Mouse (Mus musculus) erythroid progenitor cell, adult 5-6 weeks (primary cell): ENCODE measurements around the gene Greb1. TPM values are rescaled to one million over a fixed set of nuclear protein-coding genes. Genes with fewer than 3 reads are reported as not detected.
"Not testable (repeated sequence)": the region's sequence is repeated elsewhere in the genome, so short reads cannot be mapped to it uniquely, and the experiment has no call there.

ENCODE experiments used
- ATAC-seq: replicated peaks from 2 replicates; pipeline ENCODE4 v1.8.0; 2016; ENCODE audit warnings: moderate number of reproducible peaks, mild to moderate bottlenecking, moderate TSS enrichment, inconsistent platforms; ENCODE audit not compliant: poor library complexity, low FRiP score, severe bottlenecking
- total RNA-seq, 2 experiments: library from RNA; stranded (forward) in 1 of 2; stranded (reverse) in 1 of 2; fragments of 150-400 nt in 1 of 2; fragments of 186-747, 209-891 nt in 1 of 2; gene quantifications; 2 replicates each; pipeline versions ENCODE4 v1.2.3 to v1.2.4; 2015 to 2017; ENCODE audit warnings: low replicate concordance in 2 of 2

The Greb1 gene
- total RNA-seq, 2 experiments from 2014 or later, result not detected

GRCm38 (mm10) chr12:16723601-16724000, 77.1 kb downstream of the Greb1 start:
- ATAC-seq, result no peak

- ATAC-seq, result no peak; the same call in 1 of the 2 replicates
Observed at GRCm38 (mm10) chr12:16718660-16719315, 81.9 kb downstream of the Greb1 start.

GRCm38 (mm10) chr12:16717653-16718052, 83.0 kb downstream of the Greb1 start:
- no peak for ATAC-seq

- ATAC-seq, result no peak
Observed at GRCm38 (mm10) chr12:16714616-16715015, 86.1 kb downstream of the Greb1 start.

GRCm38 (mm10) chr12:16698691-16699090, 102.0 kb downstream of the Greb1 start:
- no peak for ATAC-seq

- no peak for ATAC-seq
Observed at GRCm38 (mm10) chr12:16696146-16696545, 104.5 kb downstream of the Greb1 start.

GRCm38 (mm10) chr12:16695252-16695651, 105.4 kb downstream of the Greb1 start:
- not testable (repeated sequence) for ATAC-seq

- no peak for ATAC-seq
Observed at GRCm38 (mm10) chr12:16694783-16695182, 105.9 kb downstream of the Greb1 start.

GRCm38 (mm10) chr12:16690631-16691030, 110.1 kb downstream of the Greb1 start:
- no peak for ATAC-seq

- ATAC-seq, result no peak
Observed at GRCm38 (mm10) chr12:16672246-16672645, 128.4 kb downstream of the Greb1 start.

- ATAC-seq, result no peak
Observed at GRCm38 (mm10) chr12:16669176-16669575, 131.5 kb downstream of the Greb1 start.

- no peak for ATAC-seq
Observed at GRCm38 (mm10) chr12:16665022-16665421, 135.7 kb downstream of the Greb1 start.

- no peak for ATAC-seq
Observed at GRCm38 (mm10) chr12:16662955-16663585, 137.6 kb downstream of the Greb1 start.

GRCm38 (mm10) chr12:16661936-16662335, 138.8 kb downstream of the Greb1 start:
- no peak for ATAC-seq

- no peak for ATAC-seq
Observed at GRCm38 (mm10) chr12:16661459-16661858, 139.2 kb downstream of the Greb1 start.

- ATAC-seq, result no peak
Observed at GRCm38 (mm10) chr12:16656906-16657875, 143.5 kb downstream of the Greb1 start.

- ATAC-seq, result no peak
Observed at GRCm38 (mm10) chr12:16655604-16656003, 145.1 kb downstream of the Greb1 start.

- ATAC-seq, result no peak
Observed at GRCm38 (mm10) chr12:16653332-16654093, 147.2 kb downstream of the Greb1 start, which contains the start of gene Ntsr2. Ntsr2 (plus strand) TSS chr12:16653382.

- ATAC-seq, result no peak
Observed at GRCm38 (mm10) chr12:16649819-16650218, 150.9 kb downstream of the Greb1 start.

- no peak for ATAC-seq
Observed at GRCm38 (mm10) chr12:16648273-16648672, 152.4 kb downstream of the Greb1 start.
